Mouse (Mus musculus) right cerebral cortex, adult 2 months (tissue): ENCODE measurements around the gene Ier5l.

Experiments
- DNase-seq, 2 experiments: peaks; one replicate each; pipeline ENCODE4 v3.0.0; 2021 to 2022; ENCODE audit warnings: low spot score in 2 of 2

The Ier5l gene

DNA sequence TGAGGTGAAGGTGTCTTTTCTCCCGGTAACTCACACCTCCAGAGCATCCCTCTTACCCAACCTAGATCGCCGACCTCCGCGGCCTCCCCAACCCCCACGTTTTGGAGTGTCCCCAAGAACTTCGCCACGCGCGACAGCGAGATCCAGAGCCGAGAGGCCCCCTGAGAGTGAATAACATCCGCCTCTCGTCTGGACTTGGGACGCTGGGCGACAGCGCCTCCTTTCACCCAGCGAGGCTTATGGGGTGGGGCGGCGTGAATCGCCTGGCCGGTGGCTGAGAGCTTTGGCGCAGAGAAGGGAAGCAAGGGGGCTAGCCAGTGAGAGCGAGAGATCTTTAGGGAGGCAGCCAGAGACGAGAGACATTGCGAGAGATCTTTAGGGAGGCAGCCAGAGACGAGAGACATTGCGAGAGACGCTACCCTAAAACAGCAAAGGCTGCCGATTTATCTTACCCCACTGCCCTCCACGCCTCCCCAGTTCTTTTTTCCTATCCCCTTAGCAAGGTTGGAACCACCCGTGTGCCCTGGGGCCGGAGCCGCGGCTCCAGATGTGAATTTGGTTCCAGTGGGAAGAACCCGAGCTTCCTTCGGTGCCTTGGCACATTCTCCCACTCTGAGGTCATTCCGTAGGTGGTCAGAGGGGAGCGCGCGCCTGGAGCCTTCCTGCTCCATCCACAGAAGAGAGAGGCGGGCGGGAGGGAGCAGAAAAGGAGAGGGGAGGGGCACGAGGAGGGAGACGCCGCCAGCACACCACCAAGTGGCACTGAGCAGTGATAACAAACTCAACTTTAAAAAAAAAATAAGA lies 3.7 kb downstream of the Ier5l start:
- DNase-seq = peak; percentile 62 to 63

DNA sequence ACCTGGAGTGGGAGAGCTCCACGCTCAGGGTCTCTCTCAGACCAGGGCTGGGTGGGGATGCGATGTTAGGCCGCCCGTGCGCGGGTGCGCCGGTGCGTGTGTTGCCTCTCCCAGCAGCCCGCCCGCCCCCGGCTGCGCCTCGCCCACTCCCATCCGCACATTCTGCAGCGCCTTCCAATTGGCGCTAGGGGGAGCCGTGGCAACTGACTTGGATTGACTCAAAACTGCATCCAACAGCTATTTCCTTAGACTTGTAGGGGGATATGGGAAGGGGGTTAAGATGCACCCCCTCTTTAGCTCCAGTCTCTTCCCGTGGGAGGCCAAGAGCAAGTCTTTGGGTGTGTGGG lies 4.2 kb downstream of the Ier5l start:
- peak; percentile 84 to 88 for DNase-seq

DNA sequence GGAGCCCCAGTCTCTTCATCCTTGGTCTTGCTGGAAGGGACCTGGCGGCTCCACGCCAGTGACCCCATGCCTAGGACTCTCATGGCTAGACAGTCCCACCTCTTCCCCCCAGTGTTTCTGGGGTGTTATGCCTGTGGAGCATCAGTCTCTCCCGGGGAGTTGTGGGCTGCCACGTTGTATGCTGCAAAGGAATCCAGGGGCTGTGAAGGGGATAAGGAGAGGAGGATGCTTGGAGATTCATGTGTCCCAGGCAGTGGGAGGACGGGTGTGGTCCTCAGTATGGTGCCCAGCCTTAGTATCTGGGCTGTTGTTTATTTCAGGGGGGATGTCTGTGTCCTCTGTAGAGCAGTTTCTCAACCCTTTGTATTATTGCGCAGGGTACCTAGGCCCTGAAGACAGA lies 5.0 kb downstream of the Ier5l start:
- no peak for DNase-seq

DNA sequence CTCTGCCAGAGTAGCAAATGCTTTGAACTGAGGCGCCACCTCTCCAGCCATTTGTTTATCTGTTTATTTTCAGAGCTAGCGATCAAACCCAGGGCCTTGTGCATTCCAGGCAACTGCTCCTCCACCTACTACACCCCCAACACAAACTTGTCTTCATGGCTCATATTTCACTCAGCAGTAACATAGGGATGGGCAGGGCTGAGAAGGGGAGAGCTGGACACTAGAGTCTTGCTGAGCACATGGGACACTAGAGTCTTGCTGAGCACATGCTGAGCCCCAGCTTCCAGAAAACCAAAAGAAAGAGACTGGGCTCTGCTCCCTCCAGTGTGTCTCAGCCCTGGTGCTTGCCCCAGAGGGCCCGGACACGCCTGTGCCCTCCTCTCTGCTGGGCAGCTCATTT lies 7.2 kb downstream of the Ier5l start:
- no peak for DNase-seq

DNA sequence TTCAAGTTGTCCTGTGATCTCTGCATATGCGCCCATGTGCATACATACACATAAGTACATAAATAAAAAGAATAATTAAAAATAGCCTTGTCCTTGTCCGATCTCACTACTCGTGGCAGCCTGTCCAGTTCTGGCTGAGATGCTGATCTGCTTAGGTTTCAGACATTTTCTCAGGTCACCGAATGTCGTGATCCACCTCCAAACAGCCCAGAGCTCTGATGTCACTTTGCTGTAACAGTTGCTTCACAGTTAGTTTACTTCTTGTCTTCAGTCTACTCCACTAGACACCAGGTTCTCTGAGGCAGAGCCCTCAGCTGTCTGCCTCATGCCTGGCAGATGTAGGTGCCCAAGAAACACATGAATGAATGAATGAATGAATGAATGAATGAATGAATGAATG lies 9.6 kb downstream of the Ier5l start:
- no peak for DNase-seq

DNA sequence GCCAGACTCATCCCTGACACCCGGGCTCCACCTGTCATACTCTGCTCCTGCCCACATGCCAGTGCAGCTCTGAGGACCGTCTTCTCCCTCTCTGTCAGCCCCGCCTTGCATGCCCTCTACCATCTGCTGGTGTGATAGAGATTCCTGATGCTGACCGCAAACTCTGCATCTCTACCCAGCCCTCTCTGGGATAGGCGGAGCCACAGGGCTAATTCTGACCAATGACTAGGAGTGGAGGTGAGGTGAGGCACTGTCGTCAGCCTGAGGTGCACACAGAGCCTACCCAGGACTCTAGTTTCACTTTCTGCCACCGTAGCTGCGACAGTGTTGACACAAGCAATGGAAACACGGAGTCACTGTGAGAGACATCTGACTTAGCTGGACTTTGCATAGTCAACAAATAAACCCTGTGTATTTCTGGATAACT lies 10.1 kb downstream of the Ier5l start:
- peak; percentile 62 to 70 for DNase-seq

DNA sequence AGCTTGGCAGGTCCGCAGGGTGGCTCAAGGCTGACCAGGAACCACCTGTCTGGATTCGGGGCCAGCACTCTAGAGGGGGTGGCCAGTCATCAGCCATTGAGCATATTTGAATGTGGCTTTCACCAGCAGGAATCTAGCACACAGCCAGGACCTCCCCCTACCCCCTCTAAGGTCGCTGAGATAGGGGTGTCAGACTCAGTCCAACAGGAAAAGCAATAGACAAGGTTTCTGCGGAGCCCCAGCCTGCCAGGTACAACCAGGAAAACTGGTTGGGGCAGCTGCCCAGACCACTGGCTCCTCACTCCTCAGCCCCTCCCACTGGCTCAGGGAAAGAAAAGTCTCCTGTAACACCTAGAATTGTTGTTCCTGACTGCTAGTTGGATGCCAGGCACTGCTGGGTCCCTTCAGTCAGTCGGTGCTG lies 10.7 kb downstream of the Ier5l start:
- DNase-seq = no peak

DNA sequence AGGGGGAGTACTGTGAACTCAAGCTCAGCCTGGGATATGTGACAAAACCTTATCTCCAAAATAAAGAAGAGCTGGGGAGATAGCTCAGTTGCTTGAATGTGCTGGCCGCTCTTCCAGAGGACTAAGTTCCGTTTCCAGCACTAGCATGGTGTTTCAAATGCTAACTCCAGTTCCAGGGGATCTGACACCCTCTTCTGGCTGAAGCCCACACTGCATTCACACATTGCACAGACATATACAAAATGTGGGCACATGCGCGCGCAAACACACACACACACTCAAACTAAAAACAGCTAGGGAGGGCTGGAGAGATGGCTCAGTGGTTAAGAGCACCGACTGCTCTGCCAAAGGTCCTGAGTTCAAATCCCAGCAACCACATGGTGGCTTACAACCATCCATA lies 14.8 kb downstream of the Ier5l start:
- DNase-seq = no peak

DNA sequence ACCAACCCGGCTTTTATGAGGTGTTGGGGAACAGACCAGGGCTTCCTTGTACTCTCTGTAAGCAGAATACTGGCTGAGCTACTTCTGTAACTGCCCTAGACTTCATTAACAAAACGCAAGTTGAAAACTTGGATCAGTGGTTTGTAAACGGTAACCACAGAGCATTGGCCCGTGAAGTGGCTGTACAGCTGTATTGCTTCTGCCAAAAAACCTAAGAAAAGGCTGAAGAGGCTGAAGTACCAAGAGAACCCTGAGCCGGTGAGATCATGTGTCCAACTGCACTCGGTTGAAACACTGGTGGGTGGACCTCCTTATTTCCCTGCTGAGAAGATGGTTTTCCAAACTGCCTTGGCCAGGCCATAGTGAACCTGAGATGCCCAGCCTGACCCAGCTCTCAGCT lies 15.7 kb downstream of the Ier5l start:
- no peak for DNase-seq

DNA sequence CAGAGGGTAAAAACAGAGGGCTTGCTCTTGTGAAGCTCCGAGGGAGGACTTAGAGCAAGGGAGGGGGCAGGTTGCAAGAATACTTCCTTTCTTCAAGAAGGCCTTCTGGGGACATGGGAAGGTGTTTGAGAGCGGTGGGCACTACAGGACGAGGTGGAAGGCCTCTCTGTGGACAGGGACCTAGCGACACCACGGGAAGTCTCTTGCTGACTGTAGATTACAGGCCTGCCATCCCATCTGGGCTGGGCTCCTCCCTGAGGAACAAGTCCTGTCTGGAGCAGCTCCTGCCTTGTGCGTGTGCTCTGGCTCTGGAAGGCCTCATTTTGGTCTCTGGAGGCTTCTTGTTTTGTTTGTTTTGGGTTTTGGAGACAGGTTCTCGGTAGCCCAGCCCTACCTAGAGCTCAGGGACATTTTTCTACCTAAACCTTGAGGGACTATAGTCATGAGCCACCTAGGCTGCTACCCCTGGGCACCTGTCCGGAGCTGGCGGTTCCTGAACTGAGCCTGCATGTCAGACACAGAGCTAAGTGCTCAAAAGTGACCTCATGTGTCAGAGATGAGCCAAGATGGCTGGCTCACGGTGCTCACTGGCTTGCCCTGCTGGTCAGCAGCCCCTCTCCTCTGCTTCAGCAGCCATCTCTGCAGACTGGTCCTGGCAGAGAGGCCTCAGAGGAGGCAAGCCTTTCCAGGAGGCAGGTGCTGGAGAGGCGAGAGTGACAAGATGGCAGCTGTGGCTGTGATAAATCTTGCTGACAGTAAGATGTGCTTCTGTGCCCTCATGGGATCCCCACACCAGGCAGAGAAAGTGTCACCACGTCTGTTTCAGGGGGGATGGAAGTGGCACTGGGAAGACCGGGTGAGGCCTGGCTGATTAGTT lies 17.7 kb downstream of the Ier5l start:
- DNase-seq = no peak

DNA sequence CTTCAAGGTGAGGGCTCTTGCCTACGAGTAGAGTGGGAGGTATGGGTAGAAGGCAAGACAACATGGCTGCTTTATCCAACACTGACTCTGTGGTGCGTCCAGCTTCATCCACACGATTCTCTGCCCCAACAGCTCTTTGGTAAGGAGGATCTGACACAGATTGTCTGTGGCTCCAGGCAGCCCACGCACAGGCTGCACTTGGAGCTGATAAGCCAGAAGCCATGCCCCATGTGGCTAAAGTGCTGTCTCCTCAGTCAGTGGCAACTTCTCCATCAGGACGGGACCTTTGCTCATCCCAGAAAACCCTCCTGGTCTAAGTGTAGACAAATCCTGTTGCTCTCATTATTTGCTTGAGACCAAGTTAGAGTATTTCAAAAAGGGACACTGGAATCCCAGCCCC lies 19.4 kb downstream of the Ier5l start:
- no peak for DNase-seq

DNA sequence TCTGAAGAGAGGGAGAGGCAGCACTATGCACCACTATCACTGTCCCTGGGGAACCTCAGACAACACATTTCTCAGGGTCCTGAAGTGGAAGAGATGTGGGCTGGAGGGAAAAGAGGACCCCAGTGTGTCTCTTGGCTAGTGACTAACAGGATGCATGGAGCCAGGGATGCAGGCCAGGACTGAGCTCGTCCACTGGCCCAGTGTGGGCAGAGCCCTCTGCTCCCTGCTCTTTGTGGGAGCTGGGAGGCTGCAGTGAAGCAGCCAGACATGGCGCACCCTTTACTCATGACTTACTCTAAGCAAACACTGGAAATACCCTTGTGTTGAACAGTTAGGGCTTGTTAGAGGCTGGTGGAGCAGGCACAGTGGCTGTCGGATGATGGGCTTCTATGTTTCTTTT lies 20.4 kb downstream of the Ier5l start:
- DNase-seq = no peak

DNA sequence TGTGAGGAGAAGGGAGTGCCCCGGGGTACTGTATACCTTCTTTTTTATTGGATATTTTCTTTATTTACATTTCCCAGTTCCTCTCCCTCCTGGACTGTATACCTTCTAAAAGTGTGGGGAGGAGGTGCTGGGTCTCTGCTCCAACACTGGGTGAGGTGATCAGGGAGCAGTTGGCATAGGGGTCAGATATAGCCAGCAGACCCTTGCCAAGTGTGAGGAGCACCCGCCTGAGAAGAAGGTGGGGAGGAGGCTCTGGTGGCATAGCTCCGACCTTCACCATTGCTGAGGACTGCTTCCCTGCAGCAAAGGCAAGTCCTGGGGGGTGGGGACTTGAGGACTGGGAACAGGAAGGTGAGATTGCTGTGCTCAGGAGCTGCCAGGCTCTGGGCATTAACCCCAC lies 22.5 kb downstream of the Ier5l start:
- no peak for DNase-seq

DNA sequence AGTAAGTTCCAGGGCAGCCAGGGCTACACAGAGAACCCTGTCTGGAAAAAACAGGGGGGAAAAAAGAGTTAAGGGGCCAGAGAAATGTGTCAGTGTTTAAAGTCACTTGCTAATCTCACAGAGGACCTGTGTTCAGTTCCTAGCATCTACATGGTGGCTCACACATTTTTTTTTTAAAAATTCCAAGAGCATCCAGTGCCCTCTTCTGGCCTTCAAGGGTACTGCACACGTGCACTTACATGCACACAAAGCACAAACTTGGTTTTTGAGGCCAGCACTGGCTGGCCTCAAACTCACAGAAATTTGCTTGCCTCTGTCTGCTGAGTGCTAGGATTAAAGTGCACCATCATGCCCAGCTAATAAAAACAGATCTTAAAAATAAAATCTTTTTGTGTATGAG lies 23.5 kb downstream of the Ier5l start:
- DNase-seq = no peak

DNA sequence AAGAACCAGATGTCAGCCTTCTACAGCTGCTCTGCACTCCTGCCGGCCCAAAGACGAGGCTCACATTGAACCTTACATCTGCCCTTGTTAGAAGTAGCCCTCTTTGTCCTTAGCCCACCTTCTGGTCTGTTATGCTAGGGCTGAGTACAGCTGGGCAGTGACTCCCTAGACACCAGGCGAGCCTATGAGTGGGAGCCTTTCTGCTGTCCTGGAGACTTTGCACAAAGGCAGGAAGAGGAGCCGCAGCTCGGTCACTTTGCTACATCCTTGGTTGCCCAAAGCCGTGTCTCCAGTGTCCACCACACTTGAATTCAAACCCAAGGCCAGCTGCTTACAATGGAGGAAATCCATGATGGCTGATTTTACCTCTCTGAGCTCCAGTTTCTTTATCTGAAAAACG lies 25.6 kb downstream of the Ier5l start:
- DNase-seq = no peak

DNA sequence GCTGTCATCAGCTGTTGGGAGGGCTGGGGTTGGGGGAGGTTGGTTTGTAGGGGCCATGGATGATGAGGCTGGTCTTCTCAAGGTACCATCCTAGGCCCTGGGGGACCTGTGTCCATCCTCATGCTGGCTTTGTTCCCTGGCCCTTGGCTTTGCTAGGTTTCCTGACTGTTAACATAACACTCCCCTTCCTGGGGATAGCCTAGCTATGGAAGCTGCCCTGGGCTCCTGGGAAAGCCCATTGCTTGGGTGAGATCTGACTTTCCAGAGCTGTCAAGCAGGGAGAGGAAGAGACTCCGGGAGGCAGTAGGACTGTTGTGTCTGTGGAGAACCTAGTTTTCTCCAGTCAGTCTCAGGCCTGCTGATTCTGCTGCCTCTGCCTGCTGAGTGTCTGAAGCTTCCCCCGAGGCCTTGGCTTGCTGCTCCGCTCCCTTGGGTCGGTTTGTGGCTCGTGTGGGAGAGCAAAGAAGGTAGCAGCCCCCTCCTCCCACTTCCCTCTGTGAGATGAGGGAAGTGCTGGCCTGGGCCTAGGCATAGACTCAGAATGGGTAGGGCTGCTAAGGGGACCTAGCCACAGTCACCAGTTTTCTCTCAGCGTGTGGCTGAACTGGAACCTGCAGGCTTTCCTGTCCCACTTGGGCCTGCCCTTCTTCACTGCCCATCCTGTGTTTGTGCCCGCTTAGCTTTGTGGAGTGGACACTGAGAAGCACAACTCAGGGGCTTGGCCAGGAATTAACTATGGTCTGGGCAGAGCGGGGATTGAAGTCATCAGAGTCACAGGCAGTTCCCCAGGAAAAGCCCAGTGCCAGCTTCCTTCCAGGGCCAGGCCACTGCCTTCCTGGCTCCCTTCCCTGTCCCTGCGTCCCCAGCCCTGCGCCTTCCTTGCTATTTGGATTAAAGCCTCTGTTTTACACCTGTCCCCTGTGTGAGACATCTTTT lies 26.9 kb downstream of the Ier5l start:
- DNase-seq = no peak

DNA sequence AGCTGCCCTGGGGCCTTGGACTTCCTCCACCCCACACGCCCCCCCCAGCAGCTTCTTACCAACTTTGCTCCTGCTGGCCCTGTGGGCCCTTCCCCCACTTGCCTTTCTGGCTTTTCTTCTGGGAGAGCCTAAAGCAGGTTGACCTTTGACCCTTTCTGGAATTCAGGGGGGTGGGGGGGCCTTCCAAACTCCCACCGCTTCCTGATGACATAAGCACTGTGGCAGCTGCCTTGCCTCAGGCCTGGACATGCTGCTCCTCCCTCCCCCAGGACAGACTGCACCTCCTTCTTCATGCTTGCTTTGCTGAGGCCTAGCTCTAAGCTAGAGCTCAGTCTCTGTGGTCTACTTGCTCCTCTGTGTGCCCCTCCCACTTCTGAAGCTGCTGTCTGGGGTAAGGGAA lies 28.7 kb downstream of the Ier5l start:
- no peak for DNase-seq

DNA sequence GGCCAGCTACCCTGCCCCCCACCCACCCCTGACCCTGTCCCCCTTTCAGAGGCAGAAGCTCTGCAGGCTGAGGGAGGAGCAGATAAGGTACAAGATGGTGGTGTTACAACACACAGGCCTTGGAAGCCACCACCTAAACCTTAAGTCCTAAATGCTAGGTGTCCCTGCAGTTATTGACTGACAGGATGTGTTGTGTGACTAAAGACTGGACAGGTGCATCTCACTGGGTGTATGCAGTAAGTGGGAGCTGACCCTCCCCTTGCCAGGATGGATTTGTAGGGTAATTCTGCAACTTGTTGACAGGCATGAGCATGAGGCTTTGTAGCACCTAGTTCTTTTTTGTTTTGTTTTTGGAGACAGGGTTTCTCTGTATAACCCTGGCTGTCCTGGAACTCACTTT lies 29.6 kb downstream of the Ier5l start:
- DNase-seq = no peak

DNA sequence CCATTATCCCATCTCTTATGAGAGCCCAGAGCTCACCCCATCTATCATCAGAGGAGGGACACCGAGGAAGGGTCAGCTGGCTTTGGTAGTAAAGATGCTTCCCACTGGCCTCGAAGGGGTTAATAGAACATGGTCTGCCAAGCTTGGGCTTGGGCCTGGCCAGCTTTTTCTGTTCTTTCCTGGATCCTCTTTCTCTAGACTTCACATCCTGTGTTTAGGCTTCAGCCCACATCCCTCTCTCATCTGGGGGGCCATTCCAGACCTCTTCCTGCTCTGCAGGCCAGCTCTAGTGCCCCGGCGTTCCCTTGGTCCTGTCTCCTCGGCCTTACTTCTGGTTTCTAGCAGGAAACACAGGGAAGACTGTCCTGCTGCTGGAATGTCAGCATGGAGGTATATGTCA lies 30.0 kb downstream of the Ier5l start:
- no peak for DNase-seq

DNA sequence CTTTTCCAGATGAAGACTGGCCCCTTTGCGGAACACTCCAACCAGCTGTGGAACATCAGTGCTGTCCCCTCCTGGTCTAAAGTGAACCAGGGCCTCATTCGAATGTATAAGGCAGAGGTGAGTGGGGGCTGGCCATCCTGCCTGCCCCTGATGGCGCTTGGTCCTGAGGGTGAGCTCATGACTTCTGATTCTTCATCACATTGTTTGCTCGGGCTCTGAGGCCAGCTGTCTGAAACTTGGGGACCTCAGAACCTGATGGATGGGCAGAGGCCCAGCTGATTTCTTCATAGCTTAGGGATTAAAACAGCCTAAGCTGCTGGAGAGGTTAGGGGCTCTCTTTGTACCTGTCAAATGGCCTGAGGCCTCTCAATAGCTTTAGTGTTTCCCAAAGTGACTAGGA lies 30.7 kb downstream of the Ier5l start:
- no peak for DNase-seq

DNA sequence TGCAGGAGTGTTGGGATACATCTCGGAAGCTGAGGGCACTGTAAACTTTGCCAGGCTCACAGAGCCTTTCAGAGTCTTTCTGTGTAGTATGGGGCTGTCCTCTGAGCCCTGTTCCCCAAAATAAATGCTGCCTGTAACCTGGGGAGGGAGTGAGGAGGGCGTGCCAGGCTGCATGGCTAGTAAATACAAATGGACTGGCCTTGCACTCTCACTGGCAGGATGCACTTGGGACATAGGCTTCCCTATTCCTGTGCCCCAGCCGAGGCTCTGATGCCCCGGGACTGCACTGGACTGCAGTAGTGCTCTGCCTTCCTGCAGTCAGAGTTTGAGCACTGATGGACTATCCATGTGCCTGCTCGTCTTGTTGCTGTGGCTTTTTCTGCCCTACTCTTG lies 31.5 kb downstream of the Ier5l start:
- no peak for DNase-seq
